Mouse (Mus musculus): Measurements from ENCODE around the gene Acnat1. TPM values are rescaled to one million over a fixed set of nuclear protein-coding genes. Genes with fewer than 3 reads are reported as not detected.
A peak's percentile ranks its signal among the peaks of the same experiment; 100 is the strongest.
"Not testable (repeated sequence)": the region's sequence is repeated elsewhere in the genome, so short reads cannot be mapped to it uniquely, and the experiment has no call there.

Acnat1 gene
- polyA plus RNA-seq, 1 experiment from 2014 or later: not detected

- WGBS: 84% methylated on average over 3 of the region's 3 CpGs
- no peak within 1 kb of the TSS for H3K4me3 ChIP-seq (replicated peaks; ENCODE audit: low read length)
- ATAC-seq: no peak
- H3K4me2 ChIP-seq (ENCODE audit: low read length): no peak within 1 kb of the TSS
- H3K27ac ChIP-seq (ENCODE audit: low read length): no peak within 1 kb of the TSS
- no peaks in the 10 kb centered on the region for H3K9me3 ChIP-seq (ENCODE audit: control insufficient read depth, low read length)
- no peak within 1 kb of the TSS for H3K9ac ChIP-seq (replicated peaks; ENCODE audit: low read depth, low read length)
- H3K27me3 ChIP-seq (replicated peaks; ENCODE audit: control insufficient read depth, insufficient read depth, low read length): no peaks in the 10 kb centered on the region
- H3K4me1 ChIP-seq (replicated peaks; ENCODE audit: control insufficient read depth, insufficient read depth, low read length): no peaks in the 10 kb centered on the region
- no peaks in the 10 kb centered on the region for H3K36me3 ChIP-seq (ENCODE audit: control insufficient read depth, insufficient read depth)
Observed at GRCm38 (mm10) chr4:49506386-49506785, 32.7 kb upstream of the Acnat1 start, which contains the start of gene Baat. Gene Baat, minus strand, starts transcription at chr4:49506557.

GRCm38 (mm10) chr4:49503563-49503962 lies 29.9 kb upstream of the Acnat1 start:
- WGBS: 90% methylated on average over 1 of the region's 1 CpGs
- no peak for ATAC-seq
- no peak overlapping the region for H3K9ac ChIP-seq (replicated peaks; ENCODE audit: low read depth, low read length)
- no peaks in the 10 kb centered on the region for H3K36me3 ChIP-seq (ENCODE audit: control insufficient read depth, insufficient read depth)
- no peak overlapping the region for H3K4me2 ChIP-seq (ENCODE audit: low read length)
- H3K27me3 ChIP-seq (replicated peaks; ENCODE audit: control insufficient read depth, insufficient read depth, low read length): no peaks in the 10 kb centered on the region
- no peak overlapping the region for H3K27ac ChIP-seq (ENCODE audit: low read length)
- H3K9me3 ChIP-seq (ENCODE audit: control insufficient read depth, low read length): no peaks in the 10 kb centered on the region
- no peaks in the 10 kb centered on the region for H3K4me1 ChIP-seq (replicated peaks; ENCODE audit: control insufficient read depth, insufficient read depth, low read length)
- no peak overlapping the region for H3K4me3 ChIP-seq (replicated peaks; ENCODE audit: low read length)

GRCm38 (mm10) chr4:49485934-49486650 lies 12.4 kb upstream of the Acnat1 start:
- not testable (repeated sequence) for H3K9ac ChIP-seq (replicated peaks; ENCODE audit: low read depth, low read length); H3K27ac ChIP-seq (ENCODE audit: low read length); H3K4me3 ChIP-seq (replicated peaks; ENCODE audit: low read length); H3K4me1 ChIP-seq (replicated peaks; ENCODE audit: control insufficient read depth, insufficient read depth, low read length); ATAC-seq; H3K27me3 ChIP-seq (replicated peaks; ENCODE audit: control insufficient read depth, insufficient read depth, low read length); H3K4me2 ChIP-seq (ENCODE audit: low read length); H3K36me3 ChIP-seq (ENCODE audit: control insufficient read depth, insufficient read depth); H3K9me3 ChIP-seq (ENCODE audit: control insufficient read depth, low read length)
- WGBS: 76% methylated on average over 3 of the region's 3 CpGs

GRCm38 (mm10) chr4:49485442-49485841 lies 11.7 kb upstream of the Acnat1 start:
- H3K9ac ChIP-seq (replicated peaks; ENCODE audit: low read depth, low read length): no peak overlapping the region
- no peak overlapping the region for H3K4me2 ChIP-seq (ENCODE audit: low read length)
- no peak overlapping the region for H3K27ac ChIP-seq (ENCODE audit: low read length)
- H3K36me3 ChIP-seq (ENCODE audit: control insufficient read depth, insufficient read depth): no peaks in the 10 kb centered on the region
- no peak for ATAC-seq
- H3K9me3 ChIP-seq (ENCODE audit: control insufficient read depth, low read length): no peaks in the 10 kb centered on the region
- H3K4me3 ChIP-seq (replicated peaks; ENCODE audit: low read length): no peak overlapping the region
- H3K4me1 ChIP-seq (replicated peaks; ENCODE audit: control insufficient read depth, insufficient read depth, low read length): no peaks in the 10 kb centered on the region
- no peaks in the 10 kb centered on the region for H3K27me3 ChIP-seq (replicated peaks; ENCODE audit: control insufficient read depth, insufficient read depth, low read length)

GRCm38 (mm10) chr4:49480896-49481295 lies 7.2 kb upstream of the Acnat1 start:
- H3K36me3 ChIP-seq (ENCODE audit: control insufficient read depth, insufficient read depth): no peaks in the 10 kb centered on the region
- H3K27ac ChIP-seq (ENCODE audit: low read length): no peak overlapping the region
- H3K9me3 ChIP-seq (ENCODE audit: control insufficient read depth, low read length): no peaks in the 10 kb centered on the region
- 69% methylated on average over 3 of the region's 3 CpGs for WGBS
- peaks cover 4% of the 10 kb centered on the region for H3K4me1 ChIP-seq (replicated peaks; ENCODE audit: control insufficient read depth, insufficient read depth, low read length)
- no peaks in the 10 kb centered on the region for H3K27me3 ChIP-seq (replicated peaks; ENCODE audit: control insufficient read depth, insufficient read depth, low read length)
- H3K4me3 ChIP-seq (replicated peaks; ENCODE audit: low read length): no peak overlapping the region
- ATAC-seq: no peak
- no peak overlapping the region for H3K9ac ChIP-seq (replicated peaks; ENCODE audit: low read depth, low read length)
- no peak overlapping the region for H3K4me2 ChIP-seq (ENCODE audit: low read length)

- no peaks in the 10 kb centered on the region for H3K9me3 ChIP-seq (ENCODE audit: control insufficient read depth, low read length)
- H3K27ac ChIP-seq (ENCODE audit: low read length): no peak overlapping the region
- H3K4me1 ChIP-seq (replicated peaks; ENCODE audit: control insufficient read depth, insufficient read depth, low read length): peaks cover 4% of the 10 kb centered on the region
- H3K27me3 ChIP-seq (replicated peaks; ENCODE audit: control insufficient read depth, insufficient read depth, low read length): no peaks in the 10 kb centered on the region
- 27% methylated on average over 21 of the region's 21 CpGs for WGBS
- ATAC-seq: no peak
- no peaks in the 10 kb centered on the region for H3K36me3 ChIP-seq (ENCODE audit: control insufficient read depth, insufficient read depth)
- no peak overlapping the region for H3K9ac ChIP-seq (replicated peaks; ENCODE audit: low read depth, low read length)
- H3K4me3 ChIP-seq (replicated peaks; ENCODE audit: low read length): no peak overlapping the region
- H3K4me2 ChIP-seq (ENCODE audit: low read length): no peak overlapping the region; the same call in 1 of the 2 replicates
Observed at GRCm38 (mm10) chr4:49480104-49480760, 6.5 kb upstream of the Acnat1 start.

- not testable (repeated sequence) for ATAC-seq; H3K9ac ChIP-seq (replicated peaks; ENCODE audit: low read depth, low read length); H3K4me2 ChIP-seq (ENCODE audit: low read length); H3K9me3 ChIP-seq (ENCODE audit: control insufficient read depth, low read length); H3K27me3 ChIP-seq (replicated peaks; ENCODE audit: control insufficient read depth, insufficient read depth, low read length); H3K4me1 ChIP-seq (replicated peaks; ENCODE audit: control insufficient read depth, insufficient read depth, low read length); H3K4me3 ChIP-seq (replicated peaks; ENCODE audit: low read length); H3K27ac ChIP-seq (ENCODE audit: low read length); H3K36me3 ChIP-seq (ENCODE audit: control insufficient read depth, insufficient read depth)
- 9% methylated on average over 2 of the region's 2 CpGs for WGBS
Observed at GRCm38 (mm10) chr4:49479035-49479434, 5.3 kb upstream of the Acnat1 start.

GRCm38 (mm10) chr4:49478118-49478877 lies 4.6 kb upstream of the Acnat1 start:
- ATAC-seq: 0 out of 2 replicates have a peak, but pooled peaks have one; percentile 62
- H3K4me1 ChIP-seq (replicated peaks; ENCODE audit: control insufficient read depth, insufficient read depth, low read length): peaks cover 4% of the 10 kb centered on the region
- H3K9ac ChIP-seq (replicated peaks; ENCODE audit: low read depth, low read length): no peak overlapping the region
- H3K4me2 ChIP-seq (ENCODE audit: low read length): peak overlapping the region; percentile 46
- H3K36me3 ChIP-seq (ENCODE audit: control insufficient read depth, insufficient read depth): no peaks in the 10 kb centered on the region
- H3K27me3 ChIP-seq (replicated peaks; ENCODE audit: control insufficient read depth, insufficient read depth, low read length): no peaks in the 10 kb centered on the region
- H3K27ac ChIP-seq (ENCODE audit: low read length): no peak overlapping the region
- WGBS: 23% methylated on average over 19 of the region's 19 CpGs
- peak overlapping the region; percentile 22 for H3K4me3 ChIP-seq (replicated peaks; ENCODE audit: low read length)
- no peaks in the 10 kb centered on the region for H3K9me3 ChIP-seq (ENCODE audit: control insufficient read depth, low read length)

GRCm38 (mm10) chr4:49474583-49474982 lies 871 bp upstream of the Acnat1 start:
- no peak overlapping the region for H3K4me3 ChIP-seq (replicated peaks; ENCODE audit: low read length)
- no peaks in the 10 kb centered on the region for H3K27me3 ChIP-seq (replicated peaks; ENCODE audit: control insufficient read depth, insufficient read depth, low read length)
- H3K9me3 ChIP-seq (ENCODE audit: control insufficient read depth, low read length): no peaks in the 10 kb centered on the region
- H3K36me3 ChIP-seq (ENCODE audit: control insufficient read depth, insufficient read depth): no peaks in the 10 kb centered on the region
- H3K4me2 ChIP-seq (ENCODE audit: low read length): no peak overlapping the region
- no peak overlapping the region for H3K27ac ChIP-seq (ENCODE audit: low read length)
- no peak for ATAC-seq
- H3K4me1 ChIP-seq (replicated peaks; ENCODE audit: control insufficient read depth, insufficient read depth, low read length): peaks cover 4% of the 10 kb centered on the region
- H3K9ac ChIP-seq (replicated peaks; ENCODE audit: low read depth, low read length): no peak overlapping the region
